Mouse (Mus musculus) CH12.LX (cell line): ENCODE measurements at regions not wholly inside any gene's neighbourhood (a gene's known extent, or its start where the extent isn't known, plus 50 kb on each side); places are given as distances from the start of the nearest gene placed in this dataset.

ENCODE experiments used
- DNase-seq: peaks from one replicate; pipeline ENCODE4 v3.0.0-alpha.2; 2013; ENCODE audit errors: extremely low read depth
- H3K27ac ChIP-seq: 2 replicates; pipeline ENCODE4 v1.5.1; 2012; ENCODE audit warnings: low read depth, mild to moderate bottlenecking, control low read depth, moderate library complexity; ENCODE audit not compliant: insufficient read depth
- H3K27me3 ChIP-seq: replicated peaks from 2 replicates; pipeline ENCODE3; 2012; ENCODE audit warnings: inconsistent platforms
- H3K36me3 ChIP-seq, 2 experiments: replicated peaks in 1 of 2; 2 replicates each; pipeline versions ENCODE3 to v1.6.1; 2012; ENCODE audit warnings: inconsistent platforms in 1 of 2, low read length in 1 of 2, mild to moderate bottlenecking in 1 of 2, mixed read lengths in 1 of 2, moderate library complexity in 1 of 2; ENCODE audit not compliant: control insufficient read depth in 1 of 2, insufficient read depth in 1 of 2
- H3K4me1 ChIP-seq, 2 experiments: 2 replicates each; pipeline ENCODE4 v1.6.1; 2012; ENCODE audit warnings: inconsistent platforms in 1 of 2, moderate library complexity in 1 of 2; ENCODE audit not compliant: insufficient read depth in 2 of 2, control insufficient read depth in 1 of 2
- H3K4me2 ChIP-seq: 2 replicates; pipeline ENCODE4 v1.6.1; 2012; ENCODE audit warnings: low read depth, mild to moderate bottlenecking, control low read depth; ENCODE audit not compliant: poor library complexity, insufficient read depth, severe bottlenecking
- H3K4me3 ChIP-seq, 3 experiments: fragments of 150-350 bp in 1 of 3; sonication (generic) in 1 of 3; replicated peaks in 1 of 3; 2 replicates each; pipeline versions ENCODE3 to v1.5.1; 2011 to 2012; ENCODE audit warnings: low read depth in 2 of 3, low read length in 2 of 3, mild to moderate bottlenecking in 2 of 3, moderate library complexity in 2 of 3, control low read depth in 1 of 3, improper control_type of control experiment in 1 of 3, inconsistent platforms in 1 of 3, mixed read lengths in 1 of 3; ENCODE audit not compliant: poor library complexity in 1 of 3
- H3K79me2 ChIP-seq: replicated peaks from 2 replicates; pipeline ENCODE4 v1.6.1; 2012; ENCODE audit warnings: mild to moderate bottlenecking, moderate library complexity; ENCODE audit not compliant: control insufficient read depth, poor library complexity, insufficient read depth, severe bottlenecking; ENCODE audit errors: extremely low read depth
- H3K9ac ChIP-seq: 2 replicates; pipeline ENCODE4 v1.6.1; 2012; ENCODE audit warnings: low read depth, mild to moderate bottlenecking, control low read depth, moderate library complexity; ENCODE audit not compliant: insufficient read depth
- H3K9me3 ChIP-seq: replicated peaks from 2 replicates; pipeline ENCODE3; 2012; ENCODE audit warnings: low read length, inconsistent platforms, mixed read lengths
- CHD1 ChIP-seq: IDR thresholded peaks from 2 replicates; pipeline ENCODE4 v1.6.1; 2012; ENCODE audit warnings: low read depth, low read length, improper control_type of control experiment, inconsistent platforms
- CHD2 ChIP-seq: IDR thresholded peaks from 2 replicates; pipeline ENCODE4 v1.6.1; 2011; ENCODE audit warnings: low read length, improper control_type of control experiment
- E2F4 ChIP-seq: IDR thresholded peaks from 2 replicates; pipeline ENCODE4 v1.6.1; 2011; ENCODE audit warnings: low read depth, low read length, improper control_type of control experiment; ENCODE audit not compliant: insufficient replicate concordance
- ETS1 ChIP-seq: conservative IDR thresholded peaks from 2 replicates; pipeline ENCODE4 v1.6.1; 2012; ENCODE audit warnings: low read depth, mild to moderate bottlenecking, inconsistent platforms, low read length, improper control_type of control experiment, moderate library complexity
- GABPA ChIP-seq: IDR thresholded peaks from 2 replicates; pipeline ENCODE4 v1.6.1; 2012; ENCODE audit warnings: low read depth, low read length, improper control_type of control experiment, inconsistent platforms; ENCODE audit not compliant: insufficient replicate concordance
- IRF4 ChIP-seq: IDR thresholded peaks from 2 replicates; pipeline ENCODE4 v1.6.1; 2014; ENCODE audit warnings: low read depth, mild to moderate bottlenecking, inconsistent platforms, low read length, improper control_type of control experiment
- KAT2A ChIP-seq: IDR thresholded peaks from 2 replicates; pipeline ENCODE4 v1.6.1; 2012; ENCODE audit warnings: low read length, improper control_type of control experiment, inconsistent platforms; ENCODE audit not compliant: insufficient replicate concordance
- MAX ChIP-seq: IDR thresholded peaks from 2 replicates; pipeline ENCODE4 v1.6.1; 2011; ENCODE audit warnings: low read length, improper control_type of control experiment
- MEF2A ChIP-seq: IDR thresholded peaks from 2 replicates; pipeline ENCODE4 v1.6.1; 2014; ENCODE audit warnings: low read depth, mild to moderate bottlenecking, inconsistent platforms, low read length, improper control_type of control experiment, borderline replicate concordance
- POLR2A ChIP-seq: IDR thresholded peaks from 2 replicates; pipeline ENCODE4 v1.6.1; 2011; ENCODE audit warnings: low read depth, mild to moderate bottlenecking, improper control_type of control experiment, low read length
- RAD21 ChIP-seq: IDR thresholded peaks from 2 replicates; pipeline ENCODE4 v1.6.1; 2011; ENCODE audit warnings: low read depth, mild to moderate bottlenecking, low read length, improper control_type of control experiment, moderate library complexity
- TCF12 ChIP-seq: IDR thresholded peaks from 2 replicates; pipeline ENCODE4 v1.6.1; 2014; ENCODE audit warnings: low read depth, mild to moderate bottlenecking, inconsistent platforms, low read length, improper control_type of control experiment
- UBTF ChIP-seq: IDR thresholded peaks from 2 replicates; pipeline ENCODE4 v1.6.1; 2012; ENCODE audit warnings: low read depth, mild to moderate bottlenecking, inconsistent platforms, low read length, improper control_type of control experiment, moderate library complexity
- USF1 ChIP-seq: IDR thresholded peaks from 2 replicates; pipeline ENCODE4 v1.6.1; 2014; ENCODE audit warnings: low read depth, mild to moderate bottlenecking, inconsistent platforms, low read length, improper control_type of control experiment
- ZC3H11A ChIP-seq: IDR thresholded peaks from 2 replicates; pipeline ENCODE4 v1.6.1; 2012; ENCODE audit warnings: low read depth, mild to moderate bottlenecking, inconsistent platforms, low read length, improper control_type of control experiment
- ZKSCAN1 ChIP-seq: IDR thresholded peaks from 2 replicates; pipeline ENCODE4 v1.6.1; 2012; ENCODE audit warnings: low read depth, inconsistent platforms, low read length, improper control_type of control experiment, borderline replicate concordance
- ZNF384 ChIP-seq: IDR thresholded peaks from 2 replicates; pipeline ENCODE4 v1.6.1; 2012; ENCODE audit warnings: low read depth, low read length, improper control_type of control experiment, inconsistent platforms
- dilution Hi-C: fragments of 300-500 bp; cut with MboI; formaldehyde crosslinking; loops from 2 replicates; pipeline ENCODE4 v1.14.3; 2020; ENCODE audit warnings: low sequenced_read_pairs; ENCODE audit not compliant: extremely low pct_unique_long_range_greater_than_20kb, extremely low pct_ligation_motif_present
- in situ Hi-C: fragments of 300-500 bp; cut with MboI; formaldehyde crosslinking; loops from 3 replicates; pipeline ENCODE4 v1.14.3; 2019; ENCODE audit warnings: low sequenced_read_pairs, low pct_ligation_motif_present, low pct_unique_long_range_greater_than_20kb, mixed read lengths

- TF ChIP-seq CHD2 (no peak), ZC3H11A (no peak), MAX (no peak), MEF2A (no peak), POLR2A (peak; percentile 63; the same call in 1 of the 2 replicates)
- TF ChIP-seq, all 38 proteins: peak for 1
- dilution Hi-C loops = no loop called here
Observed at GRCm38 (mm10) chr12:113418731-113419402, 70.4 kb upstream of the Adam6b start.

GRCm38 (mm10) chr12:113420721-113421305 is 68.5 kb upstream of the Adam6b start:
- H3K36me3 ChIP-seq = peaks cover 60 to 79% of the 10 kb centered on the region in 2 experiments
- no peak overlapping the region for H3K9ac ChIP-seq
- H3K4me1 ChIP-seq = peaks cover 5 to 15% of the 10 kb centered on the region in 2 experiments; a peak in 2 of 4 replicates
- H3K4me2 ChIP-seq = peak overlapping the region; percentile 52; the same call in 1 of the 2 replicates
- no peak for TF ChIP-seq CHD1
- no peak for TF ChIP-seq ZKSCAN1
- no peak for TF ChIP-seq TCF12
- TF ChIP-seq E2F4 = no peak
- peak; percentile 74 for TF ChIP-seq POLR2A
- dilution Hi-C loops (no loop called here), in situ Hi-C loops (no loop called here)
- H3K4me3 ChIP-seq = no peak overlapping the region
- H3K27ac ChIP-seq = peak overlapping the region; percentile 100
- no peaks in the 10 kb centered on the region for H3K27me3 ChIP-seq
- peaks cover 50% of the 10 kb centered on the region for H3K79me2 ChIP-seq
- H3K9me3 ChIP-seq = no peaks in the 10 kb centered on the region
- DNase-seq = no peak

More at GRCm38 (mm10) chr12:113418731-113419402, 70.4 kb upstream of the Adam6b start:
- DNase-seq = peak; percentile 50
- in situ Hi-C loops = no loop called here
- Histone ChIP-seq H3K27ac (peak overlapping the region; percentile 87), H3K27me3 (no peaks in the 10 kb centered on the region), H3K4me2 (no peak overlapping the region), H3K9ac (no peak overlapping the region), H3K79me2 (peaks cover 31% of the 10 kb centered on the region), H3K9me3 (no peaks in the 10 kb centered on the region), H3K4me3 (no peak overlapping the region), H3K4me1 (peaks cover 5 to 15% of the 10 kb centered on the region in 2 experiments; a peak in 2 of 4 replicates), H3K36me3 (peaks cover 64 to 80% of the 10 kb centered on the region in 2 experiments)

GRCm38 (mm10) chr12:113421716-113422595 is 67.4 kb upstream of the Adam6b start:
- H3K27me3 ChIP-seq = no peaks in the 10 kb centered on the region
- no peaks in the 10 kb centered on the region for H3K9me3 ChIP-seq
- in situ Hi-C loops = no loop called here
- H3K4me2 ChIP-seq = peak overlapping the region; percentile 52
- TF ChIP-seq UBTF = peak; percentile 30; the same call in 1 of the 2 replicates
- no peak for TF ChIP-seq GABPA
- no peak for TF ChIP-seq ZNF384
- TF ChIP-seq KAT2A = no peak
- peak; percentile 40 for TF ChIP-seq POLR2A
- no peak for TF ChIP-seq USF1
- no peak for TF ChIP-seq RAD21
- TF ChIP-seq ETS1 = no peak
- TF ChIP-seq IRF4 = no peak
- peak overlapping the region in 2 of 3 experiments; percentile 53 to 99 for H3K4me3 ChIP-seq
- dilution Hi-C loops = no loop called here
- H3K4me1 ChIP-seq = peaks cover 5 to 15% of the 10 kb centered on the region in 2 experiments; a peak in 2 of 4 replicates
- H3K27ac ChIP-seq = peak overlapping the region; percentile 100
- H3K36me3 ChIP-seq = peaks cover 71 to 82% of the 10 kb centered on the region in 2 experiments
- H3K9ac ChIP-seq = peak overlapping the region; percentile 92
- peaks cover 57% of the 10 kb centered on the region for H3K79me2 ChIP-seq
- DNase-seq = no peak
